Mouse (Mus musculus) urinary bladder, postnatal 14 days (tissue): ENCODE data around the gene Olfr391-ps.

Experiments used
- DNase-seq: peaks from one replicate; pipeline ENCODE4 v3.0.0; 2021; ENCODE audit warnings: low spot score

The Olfr391-ps gene

DNA sequence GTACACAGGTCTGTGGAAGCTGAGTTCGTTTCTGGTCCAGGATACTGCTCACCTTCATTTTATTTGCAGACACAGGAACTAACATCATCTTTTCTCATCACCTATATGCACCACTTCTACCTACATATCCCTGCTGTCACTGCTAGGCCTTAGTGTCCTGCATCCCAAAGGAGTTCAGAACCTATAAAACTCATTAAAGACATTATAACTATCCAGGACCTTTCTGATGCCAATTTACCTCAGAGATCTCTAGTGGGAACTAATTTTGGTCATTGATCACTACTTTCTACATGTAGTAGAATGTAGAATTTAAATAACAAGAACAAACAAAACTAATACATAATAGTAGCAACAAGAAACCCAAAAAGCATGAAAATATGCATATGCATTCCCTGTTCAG lies at the start of gene Olfr391-ps:
Olfr391-ps (minus strand) TSS at position 101 of the 400 bp plus-strand sequence.
- no peak for DNase-seq

GRCm38 (mm10) chr11:73851354-73851753 lies 48.5 kb upstream of the Olfr391-ps start, which contains the start of gene Olfr393:
Olfr393 (minus strand) TSS chr11:73851454.
- no peak for DNase-seq

GRCm38 (mm10) chr11:73816949-73817348 lies 14.1 kb upstream of the Olfr391-ps start, which contains the start of gene Olfr392:
Olfr392 (minus strand) TSS chr11:73817049.
- DNase-seq = no peak

DNA sequence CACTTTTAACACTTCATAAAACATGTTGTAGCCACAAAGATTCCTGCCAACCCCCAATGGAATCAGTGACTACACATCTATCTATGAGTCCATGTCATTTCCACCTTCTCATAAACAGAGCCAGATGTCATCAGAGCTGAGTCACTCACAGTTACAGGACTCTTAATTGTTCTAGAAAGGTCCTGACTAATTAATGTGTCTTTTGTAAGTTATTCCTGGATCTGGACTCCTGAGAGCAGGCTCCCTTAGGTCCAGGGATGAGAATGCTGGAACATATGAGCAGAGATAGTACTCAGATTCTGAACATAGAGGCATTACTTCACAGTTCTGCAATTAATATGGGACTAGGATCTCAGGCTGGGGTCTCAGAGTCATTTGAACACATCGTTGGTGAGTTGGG lies 20.2 kb downstream of the Olfr391-ps start, which contains the start of gene Olfr390:
Olfr390 (plus strand) TSS at position 301 of the 400 bp plus-strand sequence.
- no peak for DNase-seq

- no peak for DNase-seq
Measured at GRCm38 (mm10) chr11:73780613-73781012, 22.2 kb downstream of the Olfr391-ps start, which contains the start of gene Olfr389. Olfr389 (minus strand) TSS chr11:73780713.

DNA sequence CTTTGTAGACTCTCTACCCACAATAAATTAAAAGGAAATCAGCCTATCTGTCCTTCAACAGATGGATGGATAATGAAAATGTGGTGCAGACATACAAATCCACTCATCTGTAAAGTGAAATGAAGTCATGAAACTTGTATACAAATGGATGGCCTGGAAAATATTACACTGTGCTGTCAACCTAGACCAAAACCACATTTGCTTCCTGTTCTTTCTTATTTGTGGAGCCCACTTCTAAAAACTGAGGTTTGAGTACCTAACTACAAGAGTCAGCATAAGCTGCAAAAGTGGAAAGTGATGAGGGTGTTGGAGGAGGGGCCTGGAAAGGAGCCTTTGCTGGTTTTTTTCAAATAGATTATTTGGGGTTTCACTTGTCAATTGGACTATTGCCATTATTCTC lies 43.7 kb downstream of the Olfr391-ps start:
- no peak for DNase-seq
